Mouse (Mus musculus) right cerebral cortex, postnatal 36 days (tissue): ENCODE results near the gene Trpt1.

Experiments used
- DNase-seq, 2 experiments: peaks; one replicate each; pipeline ENCODE4 v3.0.0; 2022; ENCODE audit warnings: low spot score in 2 of 2, mixed read lengths in 1 of 2

Trpt1 gene

GRCm38 (mm10) chr19:6996006-6996405, at the start of gene Trpt1, which contains the start of gene Nudt22:
Gene Trpt1 (plus strand): TSS chr19:6996131.
Gene Nudt22 (minus strand): TSS chr19:6996117.
- peak; percentile 75 to 83 for DNase-seq

- DNase-seq, result no peak
Measured at GRCm38 (mm10) chr19:6947742-6948141, 48.2 kb upstream of the Trpt1 start.

- no peak for DNase-seq
Measured at GRCm38 (mm10) chr19:6948186-6948585, 47.7 kb upstream of the Trpt1 start.

- no peak for DNase-seq
Measured at GRCm38 (mm10) chr19:6949532-6949931, 46.4 kb upstream of the Trpt1 start.

- DNase-seq, result no peak
Measured at GRCm38 (mm10) chr19:6949951-6950350, 46.0 kb upstream of the Trpt1 start.

- DNase-seq, result no peak
Measured at GRCm38 (mm10) chr19:6950613-6951153, 45.2 kb upstream of the Trpt1 start.

GRCm38 (mm10) chr19:6951381-6951968, 44.5 kb upstream of the Trpt1 start:
- DNase-seq, result peak; percentile 90 to 95

GRCm38 (mm10) chr19:6951994-6952711, 43.8 kb upstream of the Trpt1 start:
- peak; percentile 62 to 73 for DNase-seq

GRCm38 (mm10) chr19:6952712-6953037, 43.3 kb upstream of the Trpt1 start:
- no peak for DNase-seq

GRCm38 (mm10) chr19:6954046-6954445, 41.9 kb upstream of the Trpt1 start:
- no peak for DNase-seq

- DNase-seq, result no peak
Measured at GRCm38 (mm10) chr19:6955424-6955823, 40.5 kb upstream of the Trpt1 start.

GRCm38 (mm10) chr19:6956461-6956860, 39.5 kb upstream of the Trpt1 start:
- no peak for DNase-seq

GRCm38 (mm10) chr19:6968491-6969271, 27.2 kb upstream of the Trpt1 start:
- DNase-seq, result no peak

GRCm38 (mm10) chr19:6969291-6969664, 26.7 kb upstream of the Trpt1 start:
- DNase-seq, result no peak

GRCm38 (mm10) chr19:6969665-6970381, 26.1 kb upstream of the Trpt1 start:
- DNase-seq, result no peak

GRCm38 (mm10) chr19:6970460-6971085, 25.4 kb upstream of the Trpt1 start:
- DNase-seq, result no peak

- no peak for DNase-seq
Measured at GRCm38 (mm10) chr19:6971644-6972043, 24.3 kb upstream of the Trpt1 start.

GRCm38 (mm10) chr19:6972247-6972917, 23.5 kb upstream of the Trpt1 start:
- DNase-seq, result no peak

GRCm38 (mm10) chr19:6973581-6974190, 22.2 kb upstream of the Trpt1 start:
- DNase-seq, result no peak
